Mouse (Mus musculus): ENCODE measurements at regions not wholly inside any gene's neighbourhood (a gene's known extent, or its start where the extent isn't known, plus 50 kb on each side); places are given as distances from the start of the nearest gene placed in this dataset.
"Not testable (repeated sequence)": the region's sequence is repeated elsewhere in the genome, so short reads cannot be mapped to it uniquely, and the experiment has no call there.

GRCm38 (mm10) chr13:89375526-89376474, 163.8 kb upstream of the Hapln1 start:
- no peaks in the 10 kb centered on the region; the same call in 1 of the 2 replicates for H3K4me1 ChIP-seq (replicated peaks)
- no peak overlapping the region for H3K4me2 ChIP-seq
- WGBS, result 93% methylated on average over 4 of the region's 4 CpGs
- H3K9me3 ChIP-seq, result no peaks in the 10 kb centered on the region
- H3K27me3 ChIP-seq, result no peaks in the 10 kb centered on the region
- H3K36me3 ChIP-seq, result no peaks in the 10 kb centered on the region
- H3K4me3 ChIP-seq, result no peak overlapping the region
- H3K9ac ChIP-seq, result no peak overlapping the region
- no peak for ATAC-seq (ENCODE audit: low read depth)
- H3K27ac ChIP-seq (replicated peaks), result no peak overlapping the region

GRCm38 (mm10) chr13:89378365-89378764, 161.2 kb upstream of the Hapln1 start:
- H3K27me3 ChIP-seq, result no peaks in the 10 kb centered on the region
- no peak overlapping the region for H3K4me2 ChIP-seq
- H3K4me1 ChIP-seq (replicated peaks), result no peaks in the 10 kb centered on the region
- ATAC-seq (ENCODE audit: low read depth), result no peak
- H3K9ac ChIP-seq, result no peak overlapping the region
- H3K4me3 ChIP-seq, result no peak overlapping the region
- H3K27ac ChIP-seq (replicated peaks), result no peak overlapping the region
- WGBS, result 83% methylated on average over 4 of the region's 4 CpGs
- H3K36me3 ChIP-seq, result no peaks in the 10 kb centered on the region
- H3K9me3 ChIP-seq, result no peaks in the 10 kb centered on the region

- WGBS, result 93% methylated on average over 16 of the region's 16 CpGs
- H3K27me3 ChIP-seq; ATAC-seq (ENCODE audit: low read depth); H3K9me3 ChIP-seq; H3K4me3 ChIP-seq; H3K27ac ChIP-seq (replicated peaks); H3K4me2 ChIP-seq; H3K9ac ChIP-seq; H3K4me1 ChIP-seq (replicated peaks); H3K36me3 ChIP-seq: not testable (repeated sequence)
Observed at GRCm38 (mm10) chr13:89383619-89384190, 155.9 kb upstream of the Hapln1 start.

- WGBS, result 69% methylated on average over 11 of the region's 11 CpGs
- Histone ChIP-seq H3K4me2 (no peak overlapping the region), H3K4me3 (no peak overlapping the region), H3K27ac (replicated peaks) (no peak overlapping the region), H3K27me3 (no peaks in the 10 kb centered on the region), H3K36me3 (no peaks in the 10 kb centered on the region), H3K4me1 (replicated peaks) (no peaks in the 10 kb centered on the region), H3K9me3 (no peaks in the 10 kb centered on the region), H3K9ac (no peak overlapping the region)
- ATAC-seq (ENCODE audit: low read depth), result peak; percentile 71
Observed at GRCm38 (mm10) chr13:89384598-89385145, 154.9 kb upstream of the Hapln1 start.

- no peak overlapping the region for H3K9ac ChIP-seq
- H3K4me1 ChIP-seq (replicated peaks), result no peaks in the 10 kb centered on the region
- H3K27ac ChIP-seq (replicated peaks), result no peak overlapping the region
- no peaks in the 10 kb centered on the region for H3K9me3 ChIP-seq
- no peak for ATAC-seq (ENCODE audit: low read depth)
- H3K4me3 ChIP-seq, result no peak overlapping the region
- H3K27me3 ChIP-seq, result no peaks in the 10 kb centered on the region
- WGBS, result 94% methylated on average over 1 of the region's 1 CpGs
- no peak overlapping the region for H3K4me2 ChIP-seq
- no peaks in the 10 kb centered on the region for H3K36me3 ChIP-seq
Observed at GRCm38 (mm10) chr13:89387416-89387815, 152.2 kb upstream of the Hapln1 start.

- Histone ChIP-seq H3K27ac (replicated peaks) (no peak overlapping the region), H3K4me2 (no peak overlapping the region), H3K27me3 (no peaks in the 10 kb centered on the region), H3K4me1 (replicated peaks) (no peaks in the 10 kb centered on the region), H3K4me3 (no peak overlapping the region), H3K9ac (no peak overlapping the region), H3K9me3 (no peaks in the 10 kb centered on the region), H3K36me3 (no peaks in the 10 kb centered on the region)
- no peak for ATAC-seq (ENCODE audit: low read depth)
- 75% methylated on average over 1 of the region's 1 CpGs for WGBS
Observed at GRCm38 (mm10) chr13:89389149-89389548, 150.4 kb upstream of the Hapln1 start.

GRCm38 (mm10) chr13:89394717-89395344, 144.8 kb upstream of the Hapln1 start:
- Histone ChIP-seq H3K9me3 (no peaks in the 10 kb centered on the region), H3K27me3 (no peaks in the 10 kb centered on the region), H3K4me2 (no peak overlapping the region), H3K9ac (no peak overlapping the region), H3K4me1 (replicated peaks) (no peaks in the 10 kb centered on the region), H3K27ac (replicated peaks) (no peak overlapping the region), H3K36me3 (no peaks in the 10 kb centered on the region), H3K4me3 (no peak overlapping the region)
- no peak for ATAC-seq (ENCODE audit: low read depth)
- 81% methylated on average over 5 of the region's 5 CpGs for WGBS

- no peaks in the 10 kb centered on the region for H3K4me1 ChIP-seq (replicated peaks)
- H3K9ac ChIP-seq, result no peak overlapping the region
- H3K9me3 ChIP-seq, result no peaks in the 10 kb centered on the region
- WGBS, result 75% methylated on average over 3 of the region's 3 CpGs
- H3K4me3 ChIP-seq, result no peak overlapping the region
- H3K27ac ChIP-seq (replicated peaks), result no peak overlapping the region
- ATAC-seq (ENCODE audit: low read depth), result no peak
- no peaks in the 10 kb centered on the region for H3K36me3 ChIP-seq
- H3K27me3 ChIP-seq, result no peaks in the 10 kb centered on the region
- no peak overlapping the region for H3K4me2 ChIP-seq
Observed at GRCm38 (mm10) chr13:89395851-89396250, 143.7 kb upstream of the Hapln1 start.

- Histone ChIP-seq H3K9ac (no peak overlapping the region), H3K27ac (replicated peaks) (no peak overlapping the region), H3K27me3 (no peaks in the 10 kb centered on the region), H3K36me3 (no peaks in the 10 kb centered on the region), H3K4me1 (replicated peaks) (no peaks in the 10 kb centered on the region), H3K4me2 (no peak overlapping the region), H3K9me3 (no peaks in the 10 kb centered on the region), H3K4me3 (no peak overlapping the region)
- ATAC-seq (ENCODE audit: low read depth), result no peak
- WGBS, result 86% methylated on average over 5 of the region's 5 CpGs
Observed at GRCm38 (mm10) chr13:89401084-89401671, 138.4 kb upstream of the Hapln1 start.

- Histone ChIP-seq H3K27ac (replicated peaks) (no peak overlapping the region), H3K9ac (no peak overlapping the region), H3K4me3 (no peak overlapping the region), H3K36me3 (no peaks in the 10 kb centered on the region), H3K4me2 (no peak overlapping the region), H3K27me3 (no peaks in the 10 kb centered on the region), H3K4me1 (replicated peaks) (no peaks in the 10 kb centered on the region), H3K9me3 (no peaks in the 10 kb centered on the region)
- 70% methylated on average over 2 of the region's 2 CpGs for WGBS
- no peak for ATAC-seq (ENCODE audit: low read depth)
Observed at GRCm38 (mm10) chr13:89410504-89410903, 129.1 kb upstream of the Hapln1 start.

GRCm38 (mm10) chr13:89412768-89413487, 126.7 kb upstream of the Hapln1 start:
- ATAC-seq (ENCODE audit: low read depth), result no peak
- no peak overlapping the region for H3K9ac ChIP-seq

More at GRCm38 (mm10) chr13:89412768-89413487, 126.7 kb upstream of the Hapln1 start:
- 92% methylated on average over 1 of the region's 1 CpGs for WGBS
- no peak overlapping the region for H3K4me3 ChIP-seq
- no peak overlapping the region for H3K27ac ChIP-seq (replicated peaks)
- H3K36me3 ChIP-seq, result no peaks in the 10 kb centered on the region
- no peak overlapping the region for H3K4me2 ChIP-seq
- no peaks in the 10 kb centered on the region for H3K9me3 ChIP-seq
- no peaks in the 10 kb centered on the region for H3K27me3 ChIP-seq
- H3K4me1 ChIP-seq (replicated peaks), result no peaks in the 10 kb centered on the region
